Mouse (Mus musculus) CH12.LX (cell line): ENCODE data around the gene Agtpbp1. TPM values are rescaled to one million over a fixed set of nuclear protein-coding genes. Genes with fewer than 3 reads are reported as not detected.

Experiments used
- DNase-seq: peaks from one replicate; pipeline ENCODE4 v3.0.0-alpha.2; 2013; ENCODE audit errors: extremely low read depth
- H3K27ac ChIP-seq: 2 replicates; pipeline ENCODE4 v1.5.1; 2012; ENCODE audit warnings: low read depth, mild to moderate bottlenecking, control low read depth, moderate library complexity; ENCODE audit not compliant: insufficient read depth
- H3K27me3 ChIP-seq: replicated peaks from 2 replicates; pipeline ENCODE3; 2012; ENCODE audit warnings: inconsistent platforms
- H3K36me3 ChIP-seq, 2 experiments: replicated peaks in 1 of 2; 2 replicates each; pipeline versions ENCODE3 to v1.6.1; 2012; ENCODE audit warnings: inconsistent platforms in 1 of 2, low read length in 1 of 2, mild to moderate bottlenecking in 1 of 2, mixed read lengths in 1 of 2, moderate library complexity in 1 of 2; ENCODE audit not compliant: control insufficient read depth in 1 of 2, insufficient read depth in 1 of 2
- H3K4me1 ChIP-seq, 2 experiments: 2 replicates each; pipeline ENCODE4 v1.6.1; 2012; ENCODE audit warnings: inconsistent platforms in 1 of 2, moderate library complexity in 1 of 2; ENCODE audit not compliant: insufficient read depth in 2 of 2, control insufficient read depth in 1 of 2
- H3K4me2 ChIP-seq: 2 replicates; pipeline ENCODE4 v1.6.1; 2012; ENCODE audit warnings: low read depth, mild to moderate bottlenecking, control low read depth; ENCODE audit not compliant: poor library complexity, insufficient read depth, severe bottlenecking
- H3K4me3 ChIP-seq, 3 experiments: fragments of 150-350 bp in 1 of 3; sonication (generic) in 1 of 3; replicated peaks in 1 of 3; 2 replicates each; pipeline versions ENCODE3 to v1.5.1; 2011 to 2012; ENCODE audit warnings: low read depth in 2 of 3, low read length in 2 of 3, mild to moderate bottlenecking in 2 of 3, moderate library complexity in 2 of 3, control low read depth in 1 of 3, improper control_type of control experiment in 1 of 3, inconsistent platforms in 1 of 3, mixed read lengths in 1 of 3; ENCODE audit not compliant: poor library complexity in 1 of 3
- H3K79me2 ChIP-seq: replicated peaks from 2 replicates; pipeline ENCODE4 v1.6.1; 2012; ENCODE audit warnings: mild to moderate bottlenecking, moderate library complexity; ENCODE audit not compliant: control insufficient read depth, poor library complexity, insufficient read depth, severe bottlenecking; ENCODE audit errors: extremely low read depth
- H3K9ac ChIP-seq: 2 replicates; pipeline ENCODE4 v1.6.1; 2012; ENCODE audit warnings: low read depth, mild to moderate bottlenecking, control low read depth, moderate library complexity; ENCODE audit not compliant: insufficient read depth
- H3K9me3 ChIP-seq: replicated peaks from 2 replicates; pipeline ENCODE3; 2012; ENCODE audit warnings: low read length, inconsistent platforms, mixed read lengths
- BHLHE40 ChIP-seq: IDR thresholded peaks from 2 replicates; pipeline ENCODE4 v1.6.1; 2011; ENCODE audit warnings: mild to moderate bottlenecking, low read depth, low read length, improper control_type of control experiment
- CHD1 ChIP-seq: IDR thresholded peaks from 2 replicates; pipeline ENCODE4 v1.6.1; 2012; ENCODE audit warnings: low read depth, low read length, improper control_type of control experiment, inconsistent platforms
- E2F4 ChIP-seq: IDR thresholded peaks from 2 replicates; pipeline ENCODE4 v1.6.1; 2011; ENCODE audit warnings: low read depth, low read length, improper control_type of control experiment; ENCODE audit not compliant: insufficient replicate concordance
- ELF1 ChIP-seq: IDR thresholded peaks from 2 replicates; pipeline ENCODE4 v1.6.1; 2014; ENCODE audit warnings: low read depth, mild to moderate bottlenecking, inconsistent platforms, low read length, improper control_type of control experiment
- ETS1 ChIP-seq: conservative IDR thresholded peaks from 2 replicates; pipeline ENCODE4 v1.6.1; 2012; ENCODE audit warnings: low read depth, mild to moderate bottlenecking, inconsistent platforms, low read length, improper control_type of control experiment, moderate library complexity
- GABPA ChIP-seq: IDR thresholded peaks from 2 replicates; pipeline ENCODE4 v1.6.1; 2012; ENCODE audit warnings: low read depth, low read length, improper control_type of control experiment, inconsistent platforms; ENCODE audit not compliant: insufficient replicate concordance
- IRF4 ChIP-seq: IDR thresholded peaks from 2 replicates; pipeline ENCODE4 v1.6.1; 2014; ENCODE audit warnings: low read depth, mild to moderate bottlenecking, inconsistent platforms, low read length, improper control_type of control experiment
- KAT2A ChIP-seq: IDR thresholded peaks from 2 replicates; pipeline ENCODE4 v1.6.1; 2012; ENCODE audit warnings: low read length, improper control_type of control experiment, inconsistent platforms; ENCODE audit not compliant: insufficient replicate concordance
- MAFK ChIP-seq: IDR thresholded peaks from 2 replicates; pipeline ENCODE4 v1.6.1; 2011; ENCODE audit warnings: low read length, improper control_type of control experiment; ENCODE audit not compliant: insufficient replicate concordance
- MAX ChIP-seq: IDR thresholded peaks from 2 replicates; pipeline ENCODE4 v1.6.1; 2011; ENCODE audit warnings: low read length, improper control_type of control experiment
- MAZ ChIP-seq: IDR thresholded peaks from 2 replicates; pipeline ENCODE4 v1.6.1; 2012; ENCODE audit warnings: low read depth, mild to moderate bottlenecking, inconsistent platforms, low read length, improper control_type of control experiment, moderate library complexity
- MEF2A ChIP-seq: IDR thresholded peaks from 2 replicates; pipeline ENCODE4 v1.6.1; 2014; ENCODE audit warnings: low read depth, mild to moderate bottlenecking, inconsistent platforms, low read length, improper control_type of control experiment, borderline replicate concordance
- MYC ChIP-seq: IDR thresholded peaks from 2 replicates; pipeline ENCODE4 v1.6.1; 2011; ENCODE audit warnings: low read depth, mild to moderate bottlenecking, improper control_type of control experiment, low read length
- NELFE ChIP-seq: IDR thresholded peaks from 2 replicates; pipeline ENCODE4 v1.6.1; 2011; ENCODE audit warnings: low read depth, low read length, improper control_type of control experiment
- NRF1 ChIP-seq: IDR thresholded peaks from 2 replicates; pipeline ENCODE4 v1.6.1; 2014; ENCODE audit warnings: low read depth, mild to moderate bottlenecking, inconsistent platforms, low read length, improper control_type of control experiment, moderate library complexity
- PAX5 ChIP-seq: IDR thresholded peaks from 2 replicates; pipeline ENCODE4 v1.6.1; 2012; ENCODE audit warnings: low read length, inconsistent platforms, mixed read lengths
- POLR2A ChIP-seq: IDR thresholded peaks from 2 replicates; pipeline ENCODE4 v1.6.1; 2011; ENCODE audit warnings: low read depth, mild to moderate bottlenecking, improper control_type of control experiment, low read length
- POLR2AphosphoS2 ChIP-seq: IDR thresholded peaks from 2 replicates; pipeline ENCODE4 v1.6.1; 2011; ENCODE audit warnings: low read depth, low read length, improper control_type of control experiment
- RAD21 ChIP-seq: IDR thresholded peaks from 2 replicates; pipeline ENCODE4 v1.6.1; 2011; ENCODE audit warnings: low read depth, mild to moderate bottlenecking, low read length, improper control_type of control experiment, moderate library complexity
- RCOR1 ChIP-seq: conservative IDR thresholded peaks from 2 replicates; pipeline ENCODE4 v1.6.1; 2012; ENCODE audit warnings: low read depth, mild to moderate bottlenecking, inconsistent platforms, low read length, improper control_type of control experiment
- SIN3A ChIP-seq: IDR thresholded peaks from 2 replicates; pipeline ENCODE4 v1.6.1; 2012; ENCODE audit warnings: low read length, improper control_type of control experiment, inconsistent platforms
- SMC3 ChIP-seq: IDR thresholded peaks from 2 replicates; pipeline ENCODE4 v1.6.1; 2011; ENCODE audit warnings: low read depth, low read length, improper control_type of control experiment
- TBP ChIP-seq: conservative IDR thresholded peaks from 2 replicates; pipeline ENCODE4 v1.6.1; 2011; ENCODE audit warnings: low read depth, low read length, improper control_type of control experiment
- TCF12 ChIP-seq: IDR thresholded peaks from 2 replicates; pipeline ENCODE4 v1.6.1; 2014; ENCODE audit warnings: low read depth, mild to moderate bottlenecking, inconsistent platforms, low read length, improper control_type of control experiment
- UBTF ChIP-seq: IDR thresholded peaks from 2 replicates; pipeline ENCODE4 v1.6.1; 2012; ENCODE audit warnings: low read depth, mild to moderate bottlenecking, inconsistent platforms, low read length, improper control_type of control experiment, moderate library complexity
- USF1 ChIP-seq: IDR thresholded peaks from 2 replicates; pipeline ENCODE4 v1.6.1; 2014; ENCODE audit warnings: low read depth, mild to moderate bottlenecking, inconsistent platforms, low read length, improper control_type of control experiment
- ZKSCAN1 ChIP-seq: IDR thresholded peaks from 2 replicates; pipeline ENCODE4 v1.6.1; 2012; ENCODE audit warnings: low read depth, inconsistent platforms, low read length, improper control_type of control experiment, borderline replicate concordance
- ZNF384 ChIP-seq: IDR thresholded peaks from 2 replicates; pipeline ENCODE4 v1.6.1; 2012; ENCODE audit warnings: low read depth, low read length, improper control_type of control experiment, inconsistent platforms
- dilution Hi-C: fragments of 300-500 bp; cut with MboI; formaldehyde crosslinking; loops from 2 replicates; pipeline ENCODE4 v1.14.3; 2020; ENCODE audit warnings: low sequenced_read_pairs; ENCODE audit not compliant: extremely low pct_unique_long_range_greater_than_20kb, extremely low pct_ligation_motif_present
- in situ Hi-C: fragments of 300-500 bp; cut with MboI; formaldehyde crosslinking; loops from 3 replicates; pipeline ENCODE4 v1.14.3; 2019; ENCODE audit warnings: low sequenced_read_pairs, low pct_ligation_motif_present, low pct_unique_long_range_greater_than_20kb, mixed read lengths
- polyA plus RNA-seq: library from polyadenylated mRNA; unstranded; fragments of >175 nt; gene quantifications from 2 replicates; pipeline ENCODE4 v1.2.1, GENCODE M21; 2012; ENCODE audit warnings: low read depth; ENCODE audit not compliant: insufficient read length
- total RNA-seq, 2 experiments: library from RNA; depleted of rRNA; stranded (reverse); fragments of 300-350 nt in 1 of 2; fragments of >200 nt in 1 of 2; gene quantifications; 2 replicates each; pipeline ENCODE4 v1.2.3; 2012 to 2014

Gene Agtpbp1
- total and polyA plus RNA-seq, 3 experiments = 15.7 to 21.5 (median 19.5) TPM

DNA sequence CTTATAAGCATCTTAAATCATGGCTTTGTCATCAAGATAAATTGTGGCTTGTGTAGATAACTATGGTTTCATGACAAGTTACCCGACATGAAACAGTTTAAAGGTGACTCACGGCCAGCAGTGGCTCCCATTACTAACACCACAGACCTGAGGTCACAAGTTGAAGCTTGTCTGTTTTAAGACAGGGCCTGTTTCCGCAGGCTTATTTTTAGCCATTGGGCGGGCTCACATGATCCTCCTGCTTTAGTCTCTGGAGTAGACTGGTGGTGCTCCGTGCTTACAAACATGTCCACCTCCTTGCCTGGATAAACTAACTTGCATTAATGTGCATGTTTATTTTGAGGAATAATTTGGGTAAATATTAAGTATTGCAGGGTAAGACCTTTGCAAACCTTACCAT lies 39.9 kb upstream of the Agtpbp1 start (continued):
- TF ChIP-seq KAT2A = 0 out of 2 replicates have a peak, but pooled peaks have one; percentile 44
- peak; percentile 93 for TF ChIP-seq ETS1
- TF ChIP-seq MYC = peak; percentile 60; the same call in 1 of the 2 replicates
- TF ChIP-seq NELFE = no peak
- peak; percentile 91 for TF ChIP-seq BHLHE40
- TF ChIP-seq IRF4 = peak; percentile 86
- TF ChIP-seq CHD1 = peak; percentile 98
- TF ChIP-seq ZNF384 = no peak
- TF ChIP-seq MEF2A = peak; percentile 99

DNA sequence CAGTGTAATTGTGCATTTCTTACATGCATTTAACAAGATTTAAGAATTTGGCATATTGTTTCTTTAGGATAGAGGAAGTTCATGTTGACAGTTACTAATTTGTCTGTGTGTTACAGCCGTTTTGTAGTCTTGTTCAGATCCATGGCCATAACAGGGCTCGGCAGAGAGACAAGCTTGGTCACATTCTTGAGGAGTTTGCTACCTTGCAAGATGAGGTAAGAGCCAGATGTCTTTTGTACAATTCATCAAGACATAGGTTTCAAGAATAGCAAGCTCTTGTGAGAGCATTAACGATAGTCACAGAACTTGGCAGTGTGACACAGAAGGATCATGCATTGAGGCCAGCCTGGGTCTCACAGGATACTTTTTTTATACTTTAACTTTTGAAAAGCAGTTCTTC lies 39.4 kb upstream of the Agtpbp1 start:
- in situ Hi-C loops (no loop called here), dilution Hi-C loops (no loop called here)
- H3K27me3 ChIP-seq = no peaks in the 10 kb centered on the region
- DNase-seq = peak; percentile 23
- H3K9me3 ChIP-seq = no peaks in the 10 kb centered on the region
- H3K4me1 ChIP-seq = peaks cover 20 to 64% of the 10 kb centered on the region in 2 experiments
- peak overlapping the region; percentile 79 for H3K4me2 ChIP-seq
- no peak overlapping the region for H3K4me3 ChIP-seq
- H3K27ac ChIP-seq = peak overlapping the region; percentile 88
- peaks cover 24 to 50% of the 10 kb centered on the region in 2 experiments for H3K36me3 ChIP-seq
- H3K9ac ChIP-seq = peak overlapping the region; percentile 57
- H3K79me2 ChIP-seq = peaks cover 6% of the 10 kb centered on the region; the same call in 1 of the 2 replicates
- TF ChIP-seq SIN3A (0 out of 2 replicates have a peak, but pooled peaks have one; percentile 14), USF1 (no peak)

DNA sequence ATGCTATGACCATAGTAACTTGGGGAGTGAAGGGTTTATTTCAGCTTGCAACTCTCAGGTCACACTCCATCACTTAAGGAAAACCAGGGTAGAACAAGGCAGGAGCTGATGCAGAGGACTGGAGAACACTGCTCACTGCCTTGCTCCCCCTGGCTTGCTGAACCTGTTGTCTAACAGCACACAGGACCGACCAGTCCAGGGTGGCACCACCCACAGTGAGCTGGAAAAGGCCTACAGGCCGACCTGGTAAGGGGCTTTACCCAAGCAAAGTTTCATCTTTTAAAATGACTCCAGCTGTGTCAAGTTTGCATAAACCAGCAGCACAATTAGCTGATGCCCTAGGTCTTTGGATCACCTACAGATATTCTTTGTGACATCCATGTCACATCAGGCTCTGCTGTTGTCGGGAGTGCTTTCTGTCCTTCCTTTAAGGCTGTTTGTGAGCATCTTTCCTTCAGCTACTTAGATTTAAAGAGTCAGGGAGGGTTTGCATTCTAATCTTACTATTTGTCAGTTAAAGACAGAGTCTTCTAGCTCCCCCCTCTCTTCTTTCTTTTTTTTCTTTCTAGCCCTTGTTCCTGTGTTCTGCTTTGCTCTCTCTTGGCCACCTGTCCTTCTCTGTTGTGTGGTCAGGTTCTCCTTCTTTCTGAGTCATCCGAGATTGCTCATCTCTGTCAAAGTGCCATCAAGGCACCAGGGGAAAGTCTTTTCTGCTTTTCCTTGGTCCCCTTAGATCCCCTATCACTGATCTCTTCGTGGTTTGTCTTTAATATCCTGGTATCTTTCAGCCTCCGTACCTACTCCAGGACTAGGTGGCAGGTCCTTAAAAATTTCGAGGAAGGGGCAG lies 36.8 kb upstream of the Agtpbp1 start:
- Histone ChIP-seq H3K4me1 (peaks cover 20 to 64% of the 10 kb centered on the region in 2 experiments), H3K27ac (peak overlapping the region; percentile 98), H3K4me2 (peak overlapping the region; percentile 81), H3K4me3 (peak overlapping the region in 2 of 3 experiments; percentile 12 to 31), H3K9ac (peak overlapping the region; percentile 44), H3K9me3 (no peaks in the 10 kb centered on the region), H3K79me2 (peaks cover 6% of the 10 kb centered on the region; the same call in 1 of the 2 replicates), H3K27me3 (no peaks in the 10 kb centered on the region), H3K36me3 (peaks cover 29 to 50% of the 10 kb centered on the region in 2 experiments)
- in situ Hi-C loops = no loop called here
- peak; percentile 90 for DNase-seq
- dilution Hi-C loops = no loop called here
- no peak for TF ChIP-seq NRF1
- no peak for TF ChIP-seq UBTF
- 0 out of 2 replicates have a peak, but pooled peaks have one; percentile 46 for TF ChIP-seq TBP
- TF ChIP-seq PAX5 = no peak
- TF ChIP-seq ZNF384 = peak; percentile 92
- peak; percentile 30; the same call in 1 of the 2 replicates for TF ChIP-seq MEF2A
- TF ChIP-seq SMC3 = peak; percentile 8; the same call in 1 of the 2 replicates
- no peak for TF ChIP-seq E2F4
- no peak for TF ChIP-seq POLR2AphosphoS2
- peak; percentile 38; the same call in 1 of the 2 replicates for TF ChIP-seq ELF1
- TF ChIP-seq MAX = no peak
- no peak for TF ChIP-seq MAFK
- no peak for TF ChIP-seq MAZ
- peak; percentile 63 for TF ChIP-seq POLR2A
- peak; percentile 83 for TF ChIP-seq TCF12
- no peak; the same call in 1 of the 2 replicates for TF ChIP-seq RAD21
- TF ChIP-seq GABPA = no peak
- TF ChIP-seq ZKSCAN1 = no peak
- peak; percentile 87; the same call in 1 of the 2 replicates for TF ChIP-seq RCOR1
- TF ChIP-seq CHD1 = no peak; the same call in 1 of the 2 replicates
